Mouse (Mus musculus) liver, embryonic 15.5 days (tissue): ENCODE results near the gene Samd4b. TPM values are rescaled to one million over a fixed set of nuclear protein-coding genes. Genes with fewer than 3 reads are reported as not detected.

Experiments
- ATAC-seq: fragments of 200-750 bp; cut with Nextera tagmentation; 2 replicates; pipeline ENCODE4 v1.8.0; 2017; ENCODE audit warnings: moderate number of reproducible peaks, mild to moderate bottlenecking, moderate library complexity; ENCODE audit not compliant: insufficient read depth
- H3K27ac ChIP-seq: fragments of 300-500 bp; sonication (generic); replicated peaks from 2 replicates; pipeline ENCODE4 v1.5.1; 2015; ENCODE audit warnings: mild to moderate bottlenecking, inconsistent platforms
- H3K27me3 ChIP-seq: fragments of 300-500 bp; sonication (generic); 2 replicates; pipeline ENCODE4 v1.6.1; 2015; ENCODE audit warnings: mild to moderate bottlenecking, inconsistent platforms
- H3K36me3 ChIP-seq: fragments of 300-500 bp; sonication (generic); replicated peaks from 2 replicates; pipeline ENCODE4 v1.6.1; 2015; ENCODE audit warnings: moderate library complexity, mild to moderate bottlenecking, inconsistent platforms
- H3K4me1 ChIP-seq: fragments of 300-500 bp; sonication (generic); replicated peaks from 2 replicates; pipeline ENCODE4 v1.6.1; 2015; ENCODE audit warnings: inconsistent platforms
- H3K4me2 ChIP-seq: fragments of 300-500 bp; sonication (generic); 2 replicates; pipeline ENCODE4 v1.6.1; 2015; ENCODE audit warnings: moderate library complexity, mild to moderate bottlenecking, inconsistent platforms
- H3K4me3 ChIP-seq: fragments of 300-500 bp; sonication (generic); replicated peaks from 2 replicates; pipeline ENCODE4 v1.5.1; 2015; ENCODE audit warnings: mild to moderate bottlenecking, inconsistent platforms
- H3K9ac ChIP-seq: fragments of 300-500 bp; sonication (generic); 2 replicates; pipeline ENCODE4 v1.6.1; 2015; ENCODE audit warnings: moderate library complexity, mild to moderate bottlenecking, inconsistent platforms
- H3K9me3 ChIP-seq: fragments of 300-500 bp; sonication (generic); replicated peaks from 2 replicates; pipeline ENCODE4 v1.6.1; 2016; ENCODE audit warnings: inconsistent platforms
- WGBS: fragments of 180-500 bp; shearing (Covaris S2); methylation state at CpG from one replicate; pipeline ENCODE4 v1.1.7; 2015; ENCODE audit warnings: mixed read lengths; ENCODE audit not compliant: insufficient replicate concordance; 5-methylcytosine and 5-hydroxymethylcytosine counted together
- polyA plus RNA-seq: library from polyadenylated mRNA; unstranded; fragments of >200 nt; fragmentation: Nextera tagmentation; extraction: Ambion mirVana; gene quantifications from 2 replicates; pipeline ENCODE4 v1.2.1, GENCODE M21; 2015

Samd4b gene
- polyA plus RNA-seq, 1 experiment from 2014 or later, result 5.6 TPM

DNA sequence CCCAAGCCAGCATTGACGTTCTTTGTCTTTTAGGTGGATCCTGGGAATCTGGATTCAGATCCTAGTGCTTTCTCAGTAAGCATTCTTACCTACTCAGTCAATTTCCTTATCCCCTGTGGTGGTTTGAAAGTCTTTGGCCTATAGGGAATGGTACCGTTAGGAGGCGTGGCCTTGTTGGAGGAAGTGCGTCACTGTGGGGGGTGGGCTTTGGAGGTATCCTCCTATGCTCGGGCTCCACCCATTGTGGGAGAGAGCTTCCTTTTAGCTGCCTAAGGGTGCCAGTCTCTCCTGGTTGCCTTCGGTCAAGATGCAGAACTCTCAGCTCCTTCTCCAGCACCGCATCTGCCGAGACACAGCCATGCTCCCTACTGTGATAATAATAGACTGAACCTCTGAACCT, 105.6 kb downstream of the Samd4b start:
- ATAC-seq, result no peak

GRCm38 (mm10) chr7:28490903-28491302, 107.0 kb downstream of the Samd4b start:
- H3K4me2 ChIP-seq, result peak overlapping the region; percentile 35; the same call in 1 of the 2 replicates
- H3K9ac ChIP-seq, result no peak overlapping the region
- no peak overlapping the region for H3K4me3 ChIP-seq
- no peak overlapping the region for H3K27ac ChIP-seq
- no peak for ATAC-seq
- WGBS, result 32% methylated on average over 14 of the region's 14 CpGs
- no peaks in the 10 kb centered on the region for H3K36me3 ChIP-seq
- H3K4me1 ChIP-seq, result peaks cover 2% of the 10 kb centered on the region; the same call in 1 of the 2 replicates
- peaks cover 16% of the 10 kb centered on the region for H3K27me3 ChIP-seq
- H3K9me3 ChIP-seq, result no peaks in the 10 kb centered on the region

More for the DNA sequence above, 105.6 kb downstream of the Samd4b start:
- H3K4me3 ChIP-seq, result no peak overlapping the region
- 69% methylated on average over 8 of the region's 8 CpGs for WGBS
- H3K9me3 ChIP-seq, result no peaks in the 10 kb centered on the region
- H3K27ac ChIP-seq, result no peak overlapping the region
- H3K27me3 ChIP-seq, result peaks cover 14% of the 10 kb centered on the region
- no peaks in the 10 kb centered on the region for H3K36me3 ChIP-seq
- no peak overlapping the region for H3K9ac ChIP-seq
- H3K4me2 ChIP-seq, result no peak overlapping the region
- peaks cover 2% of the 10 kb centered on the region; the same call in 1 of the 2 replicates for H3K4me1 ChIP-seq

GRCm38 (mm10) chr7:28490410-28490809, 107.5 kb downstream of the Samd4b start:
- WGBS, result 6% methylated on average over 10 of the region's 10 CpGs
- Histone ChIP-seq H3K27ac (no peak overlapping the region), H3K4me3 (no peak overlapping the region), H3K4me2 (peak overlapping the region; percentile 35; the same call in 1 of the 2 replicates), H3K4me1 (peaks cover 2% of the 10 kb centered on the region; the same call in 1 of the 2 replicates), H3K27me3 (peaks cover 16% of the 10 kb centered on the region), H3K9me3 (no peaks in the 10 kb centered on the region), H3K9ac (no peak overlapping the region), H3K36me3 (no peaks in the 10 kb centered on the region)
- 0 out of 2 replicates have a peak, but pooled peaks have one; percentile 31 for ATAC-seq

DNA sequence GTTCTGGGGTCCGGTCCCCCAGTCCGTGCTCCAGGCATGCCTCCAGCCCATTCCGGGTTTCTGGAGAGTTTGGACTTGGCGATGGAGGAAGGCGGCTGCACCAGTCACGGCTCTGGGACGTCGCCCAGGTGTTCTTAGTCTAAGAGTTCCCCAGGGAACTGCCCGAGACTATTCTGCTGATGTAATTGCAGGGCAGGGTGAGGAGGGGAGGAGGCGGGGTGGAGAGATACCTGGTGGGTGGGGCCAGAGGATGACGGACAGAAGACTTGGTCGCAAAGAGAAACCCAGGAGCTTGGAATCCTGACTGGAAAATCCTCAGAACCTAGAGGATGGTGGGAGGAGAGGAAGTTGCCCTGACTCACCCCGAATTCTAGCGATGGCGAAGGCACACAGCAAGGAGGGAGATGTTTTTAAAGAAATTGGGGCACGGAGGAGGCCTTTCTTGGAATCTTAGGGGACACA, 109.9 kb downstream of the Samd4b start:
- Histone ChIP-seq H3K9me3 (no peaks in the 10 kb centered on the region), H3K4me1 (peaks cover 2% of the 10 kb centered on the region; the same call in 1 of the 2 replicates), H3K4me2 (peak overlapping the region; percentile 23; the same call in 1 of the 2 replicates), H3K27me3 (peaks cover 16% of the 10 kb centered on the region), H3K27ac (no peak overlapping the region), H3K4me3 (no peak overlapping the region), H3K9ac (no peak overlapping the region), H3K36me3 (no peaks in the 10 kb centered on the region)
- no peak for ATAC-seq
- WGBS, result 8% methylated on average over 16 of the region's 16 CpGs

- no peak overlapping the region for H3K9ac ChIP-seq
- H3K36me3 ChIP-seq, result no peaks in the 10 kb centered on the region
- peaks cover 16% of the 10 kb centered on the region for H3K27me3 ChIP-seq
- WGBS, result 30% methylated on average over 4 of the region's 4 CpGs
- H3K4me2 ChIP-seq, result no peak overlapping the region
- H3K4me3 ChIP-seq, result no peak overlapping the region
- no peak overlapping the region for H3K27ac ChIP-seq
- H3K9me3 ChIP-seq, result no peaks in the 10 kb centered on the region
- 0 out of 2 replicates have a peak, but pooled peaks cover 2% of the 10 kb centered on the region for H3K4me1 ChIP-seq
- ATAC-seq, result no peak
Observed at GRCm38 (mm10) chr7:28484192-28484591, 113.8 kb downstream of the Samd4b start.

- WGBS, result 75% methylated on average over 11 of the region's 11 CpGs
Observed at GRCm38 (mm10) chr7:28482854-28483253, 115.1 kb downstream of the Samd4b start.

GRCm38 (mm10) chr7:28478854-28479253, 119.1 kb downstream of the Samd4b start:
- H3K27me3 ChIP-seq, result no peaks in the 10 kb centered on the region
- no peak overlapping the region for H3K4me3 ChIP-seq
- 7% methylated on average over 8 of the region's 8 CpGs for WGBS
- H3K27ac ChIP-seq, result no peak overlapping the region
- H3K9ac ChIP-seq, result no peak overlapping the region
- H3K9me3 ChIP-seq, result no peaks in the 10 kb centered on the region
- H3K4me1 ChIP-seq, result no peaks in the 10 kb centered on the region
- no peak overlapping the region for H3K4me2 ChIP-seq
- no peaks in the 10 kb centered on the region for H3K36me3 ChIP-seq
- ATAC-seq, result no peak

More at GRCm38 (mm10) chr7:28482854-28483253, 115.1 kb downstream of the Samd4b start:
- no peaks in the 10 kb centered on the region for H3K4me1 ChIP-seq
- H3K9me3 ChIP-seq, result no peaks in the 10 kb centered on the region
- H3K4me3 ChIP-seq, result no peak overlapping the region
- H3K27ac ChIP-seq, result no peak overlapping the region
- H3K9ac ChIP-seq, result no peak overlapping the region
- H3K4me2 ChIP-seq, result no peak overlapping the region
- H3K27me3 ChIP-seq, result peaks cover 7% of the 10 kb centered on the region; the same call in 1 of the 2 replicates
- ATAC-seq, result no peak
- no peaks in the 10 kb centered on the region for H3K36me3 ChIP-seq

DNA sequence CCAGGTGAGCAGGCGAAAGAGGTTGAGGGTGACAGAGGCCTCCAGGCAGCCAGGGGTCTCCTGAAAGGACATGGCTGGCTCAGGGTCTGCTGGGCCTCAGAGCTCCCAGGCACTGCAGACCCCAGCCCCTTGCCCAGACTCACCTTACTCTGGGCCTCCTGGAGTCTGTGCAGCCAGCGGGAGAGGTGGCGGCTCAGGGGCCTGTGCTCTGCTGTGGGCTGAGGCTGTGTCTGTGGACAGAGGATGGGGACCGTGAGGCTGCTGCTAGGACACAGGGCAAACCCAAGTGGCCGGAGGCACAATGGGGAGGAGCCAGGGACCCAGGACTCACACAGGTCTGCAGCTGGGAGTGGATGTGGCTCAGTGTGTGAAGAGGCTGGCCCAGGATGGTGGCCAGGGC, 120.6 kb downstream of the Samd4b start:
- Histone ChIP-seq H3K4me3 (no peak overlapping the region), H3K4me1 (no peaks in the 10 kb centered on the region), H3K27ac (no peak overlapping the region), H3K9ac (no peak overlapping the region), H3K9me3 (no peaks in the 10 kb centered on the region), H3K4me2 (no peak overlapping the region), H3K27me3 (no peaks in the 10 kb centered on the region), H3K36me3 (no peaks in the 10 kb centered on the region)
- ATAC-seq, result no peak
- 79% methylated on average over 5 of the region's 5 CpGs for WGBS

DNA sequence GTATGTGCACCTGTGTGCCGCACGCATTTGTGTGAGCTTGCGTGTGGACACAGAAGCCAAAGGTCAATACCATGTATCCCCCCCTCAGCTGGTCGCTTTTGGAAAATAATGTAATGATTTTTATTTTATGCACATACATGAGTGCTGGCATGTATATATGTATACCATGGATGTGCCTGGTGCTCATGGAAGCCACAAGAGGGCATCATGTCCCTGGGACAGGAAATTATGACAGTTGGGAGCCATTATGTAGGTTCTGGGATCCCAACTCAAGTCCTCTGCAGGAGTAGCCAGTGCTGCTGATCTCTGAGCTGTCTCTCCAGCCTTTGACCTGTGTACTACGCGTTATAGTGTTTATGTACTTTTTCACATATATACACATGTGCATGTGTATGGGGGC, 121.8 kb downstream of the Samd4b start:
- no peaks in the 10 kb centered on the region for H3K4me1 ChIP-seq
- WGBS, result 75% methylated on average over 6 of the region's 6 CpGs
- no peak for ATAC-seq
- no peak overlapping the region for H3K4me2 ChIP-seq
- H3K9ac ChIP-seq, result no peak overlapping the region
- no peak overlapping the region for H3K4me3 ChIP-seq
- no peaks in the 10 kb centered on the region for H3K9me3 ChIP-seq
- H3K27me3 ChIP-seq, result no peaks in the 10 kb centered on the region
- no peak overlapping the region for H3K27ac ChIP-seq
- H3K36me3 ChIP-seq, result no peaks in the 10 kb centered on the region

GRCm38 (mm10) chr7:28467213-28467751, 130.7 kb downstream of the Samd4b start:
- Histone ChIP-seq H3K4me2 (peak overlapping the region; percentile 68), H3K9ac (no peak overlapping the region), H3K36me3 (no peaks in the 10 kb centered on the region), H3K4me3 (peak overlapping the region; percentile 50), H3K9me3 (no peaks in the 10 kb centered on the region), H3K27me3 (peaks cover 29% of the 10 kb centered on the region), H3K27ac (no peak overlapping the region), H3K4me1 (peaks cover 11% of the 10 kb centered on the region)
- no peak for ATAC-seq
- 4% methylated on average over 63 of the region's 63 CpGs for WGBS

DNA sequence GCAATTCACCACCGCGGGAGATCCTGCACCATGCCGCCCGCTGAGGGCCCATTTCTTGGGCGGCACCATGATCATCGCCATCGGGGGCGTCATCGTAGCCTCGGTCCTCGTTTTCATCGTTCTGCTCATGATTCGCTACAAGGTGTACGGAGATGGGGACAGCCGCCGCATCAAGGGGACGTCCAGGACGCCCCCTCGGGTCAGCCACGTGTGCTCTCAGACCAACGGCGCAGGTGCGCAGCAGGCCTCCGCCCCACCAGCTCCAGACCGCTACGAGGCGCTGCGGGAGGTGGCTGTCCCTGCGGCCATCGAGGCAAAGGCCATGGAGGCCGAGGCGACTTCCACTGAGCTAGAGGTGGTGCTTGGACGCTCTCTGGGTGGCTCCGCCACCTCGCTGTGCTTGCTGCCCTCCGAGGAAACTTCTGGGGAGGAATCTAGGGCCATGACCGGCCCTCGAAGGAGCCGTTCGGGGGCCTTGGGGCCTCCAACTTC, 131.2 kb downstream of the Samd4b start:
- Histone ChIP-seq H3K4me3 (peak overlapping the region; percentile 50), H3K4me2 (peak overlapping the region; percentile 68), H3K27ac (no peak overlapping the region), H3K27me3 (peaks cover 29% of the 10 kb centered on the region), H3K9ac (no peak overlapping the region), H3K4me1 (peaks cover 11% of the 10 kb centered on the region), H3K36me3 (no peaks in the 10 kb centered on the region), H3K9me3 (no peaks in the 10 kb centered on the region)
- 50% methylated on average over 40 of the region's 40 CpGs for WGBS
- ATAC-seq, result no peak; the same call in 1 of the 2 replicates
